Mouse (Mus musculus) olfactory bulb, adult 2 months (tissue): ENCODE measurements at regions not wholly inside any gene's neighbourhood (a gene's known extent, or its start where the extent isn't known, plus 50 kb on each side); places are given as distances from the start of the nearest gene placed in this dataset.

ENCODE experiments used
- CTCF ChIP-seq: fragments of 200-500 bp; IDR thresholded peaks from 2 replicates; pipeline ENCODE4 v1.5.1; 2012; ENCODE audit warnings: low read depth, mild to moderate bottlenecking, low read length, moderate library complexity; ENCODE audit not compliant: insufficient read depth
- POLR2A ChIP-seq: fragments of 200-500 bp; IDR thresholded peaks from 2 replicates; pipeline ENCODE4 v1.6.1; 2012; ENCODE audit warnings: mild to moderate bottlenecking, low read depth, low read length, moderate library complexity; ENCODE audit not compliant: insufficient read depth

- TF ChIP-seq CTCF (no peak), POLR2A (no peak)
Observed at GRCm38 (mm10) chr13:45181529-45182230, 103.2 kb downstream of the Gm9817 start.
